Mouse (Mus musculus): ENCODE data around the gene Kcnt1. TPM values are rescaled to one million over a fixed set of nuclear protein-coding genes. Genes with fewer than 3 reads are reported as not detected.

The Kcnt1 gene
- total RNA-seq, 2 experiments from 2014 or later, result not detected

DNA sequence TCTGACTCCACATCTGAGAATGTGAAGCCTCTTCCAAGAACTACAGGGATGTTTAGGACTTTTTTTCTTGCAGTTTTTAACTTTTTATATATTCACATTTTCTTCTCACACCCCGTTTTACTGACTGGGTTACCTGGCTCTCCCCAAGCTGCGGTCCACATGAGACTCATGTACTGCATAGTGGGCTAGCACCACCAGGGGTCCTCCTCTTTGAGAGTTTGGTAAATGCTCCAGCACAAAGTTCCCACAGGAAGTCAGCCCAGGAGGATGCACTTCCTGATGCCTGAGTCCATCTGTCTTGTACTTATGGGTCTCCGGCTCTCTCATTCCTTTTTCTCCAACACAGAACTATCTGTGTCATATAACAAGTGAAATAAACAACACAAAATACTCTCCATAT, 84.4 kb downstream of the Kcnt1 start:
- no peak for ATAC-seq (replicated peaks; ENCODE audit: low FRiP score, poor library complexity, severe bottlenecking)

DNA sequence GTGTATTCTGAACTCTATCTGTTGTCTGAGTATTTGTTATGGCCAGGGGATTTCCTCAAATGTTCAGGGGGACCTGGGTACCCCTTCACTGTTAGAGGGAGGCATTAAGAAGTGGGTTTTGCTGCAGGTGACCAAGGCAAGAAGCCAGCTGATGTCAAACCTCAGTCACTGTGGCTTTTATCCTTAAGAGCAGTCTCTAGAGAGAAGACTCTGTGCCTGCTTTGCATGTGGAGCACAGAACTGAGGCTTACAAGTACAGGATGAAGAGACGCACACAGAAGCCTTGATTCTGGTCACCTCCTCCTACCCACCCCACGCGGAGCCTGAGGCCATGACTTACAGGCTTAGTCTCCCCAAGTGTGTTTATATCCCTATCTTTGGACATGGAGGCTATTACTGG, 85.8 kb downstream of the Kcnt1 start:
- ATAC-seq (replicated peaks; ENCODE audit: low FRiP score, poor library complexity, severe bottlenecking), result no peak

Other genes with a start within 250 kb of the Kcnt1 start
- not detected in 2 replicates for gene Ccdc183, start 246.1 kb upstream of the Kcnt1 start, total RNA-seq (2015; ENCODE audit: low replicate concordance)
- not detected in 2 replicates for gene Ccdc183, start 246.1 kb upstream of the Kcnt1 start, total RNA-seq (2017; ENCODE audit: low replicate concordance)
- gene Tmem141, start 241.7 kb upstream of the Kcnt1 start, total RNA-seq (2015; ENCODE audit: low replicate concordance), result 4.6 and 6.0 TPM in 2 replicates
- gene Tmem141, start 241.7 kb upstream of the Kcnt1 start, total RNA-seq (2017; ENCODE audit: low replicate concordance), result 2.2 and 9.4 TPM in 2 replicates
- gene Fcna, start 235.7 kb upstream of the Kcnt1 start, total RNA-seq (2015; ENCODE audit: low replicate concordance), result 20.5 and 47.1 TPM in 2 replicates
- 24.3 and 27.7 TPM in 2 replicates for gene Fcna, start 235.7 kb upstream of the Kcnt1 start, total RNA-seq (2017; ENCODE audit: low replicate concordance)
- gene Lcn8, start 210.6 kb upstream of the Kcnt1 start, total RNA-seq (2015; ENCODE audit: low replicate concordance), result not detected in 2 replicates
- not detected in 2 replicates for gene Lcn8, start 210.6 kb upstream of the Kcnt1 start, total RNA-seq (2017; ENCODE audit: low replicate concordance)
- gene Lcn5, start 205.8 kb upstream of the Kcnt1 start, total RNA-seq (2015; ENCODE audit: low replicate concordance), result not detected in 2 replicates
- not detected in 2 replicates for gene Lcn5, start 205.8 kb upstream of the Kcnt1 start, total RNA-seq (2017; ENCODE audit: low replicate concordance)
- gene Lcn6, start 186.9 kb upstream of the Kcnt1 start, total RNA-seq (2015; ENCODE audit: low replicate concordance), result not detected in 2 replicates
- gene Lcn6, start 186.9 kb upstream of the Kcnt1 start, total RNA-seq (2017; ENCODE audit: low replicate concordance), result not detected in 2 replicates
- gene Lcn10, start 181.0 kb upstream of the Kcnt1 start, total RNA-seq (2015; ENCODE audit: low replicate concordance), result not detected in 2 replicates
- gene Lcn10, start 181.0 kb upstream of the Kcnt1 start, total RNA-seq (2017; ENCODE audit: low replicate concordance), result not detected in 2 replicates
- not detected in 2 replicates for gene Obp2a, start 163.7 kb upstream of the Kcnt1 start, total RNA-seq (2015; ENCODE audit: low replicate concordance)
- gene Obp2a, start 163.7 kb upstream of the Kcnt1 start, total RNA-seq (2017; ENCODE audit: low replicate concordance), result not detected in 2 replicates
- 1.5 and 2.3 TPM in 2 replicates for gene Bmyc, start 157.0 kb upstream of the Kcnt1 start, total RNA-seq (2015; ENCODE audit: low replicate concordance)
- gene Bmyc, start 157.0 kb upstream of the Kcnt1 start, total RNA-seq (2017; ENCODE audit: low replicate concordance), result not detected in 2 replicates
- not detected in 2 replicates for gene Obp2b, start 126.7 kb upstream of the Kcnt1 start, total RNA-seq (2015; ENCODE audit: low replicate concordance)
- not detected in 2 replicates for gene Obp2b, start 126.7 kb upstream of the Kcnt1 start, total RNA-seq (2017; ENCODE audit: low replicate concordance)
- not detected in 2 replicates for gene Lcn3, start 98.2 kb upstream of the Kcnt1 start, total RNA-seq (2015; ENCODE audit: low replicate concordance)
- gene Lcn3, start 98.2 kb upstream of the Kcnt1 start, total RNA-seq (2017; ENCODE audit: low replicate concordance), result not detected in 2 replicates
- not detected in 2 replicates for gene Lcn11, start 86.7 kb upstream of the Kcnt1 start, total RNA-seq (2015; ENCODE audit: low replicate concordance)
- gene Lcn11, start 86.7 kb upstream of the Kcnt1 start, total RNA-seq (2017; ENCODE audit: low replicate concordance), result not detected in 2 replicates
- gene Gm13539, start 81.5 kb upstream of the Kcnt1 start, total RNA-seq (2015; ENCODE audit: low replicate concordance), result not detected in 2 replicates
- not detected in 2 replicates for gene Gm13539, start 81.5 kb upstream of the Kcnt1 start, total RNA-seq (2017; ENCODE audit: low replicate concordance)
- gene Glt6d1, start 47.9 kb upstream of the Kcnt1 start, total RNA-seq (2015; ENCODE audit: low replicate concordance), result not detected in 2 replicates
- gene Glt6d1, start 47.9 kb upstream of the Kcnt1 start, total RNA-seq (2017; ENCODE audit: low replicate concordance), result not detected in 2 replicates
- gene Lcn9, start 40.6 kb upstream of the Kcnt1 start, total RNA-seq (2015; ENCODE audit: low replicate concordance), result not detected in 2 replicates
- not detected in 2 replicates for gene Lcn9, start 40.6 kb upstream of the Kcnt1 start, total RNA-seq (2017; ENCODE audit: low replicate concordance)
- not detected in 2 replicates for gene Sohlh1, start 16.5 kb upstream of the Kcnt1 start, total RNA-seq (2015; ENCODE audit: low replicate concordance)
- not detected in 2 replicates for gene Sohlh1, start 16.5 kb upstream of the Kcnt1 start, total RNA-seq (2017; ENCODE audit: low replicate concordance)
- 4.0 and 20.9 TPM in 2 replicates for gene Camsap1, start 119.5 kb downstream of the Kcnt1 start, total RNA-seq (2015; ENCODE audit: low replicate concordance)
- gene Camsap1, start 119.5 kb downstream of the Kcnt1 start, total RNA-seq (2017; ENCODE audit: low replicate concordance), result 10.7 and 19.5 TPM in 2 replicates
- 531 and 563 TPM in 2 replicates for gene Ubac1, start 158.0 kb downstream of the Kcnt1 start, total RNA-seq (2015; ENCODE audit: low replicate concordance)
- 630 and 869 TPM in 2 replicates for gene Ubac1, start 158.0 kb downstream of the Kcnt1 start, total RNA-seq (2017; ENCODE audit: low replicate concordance)